Mouse (Mus musculus): Measurements from ENCODE around the gene Olfr59. TPM values are rescaled to one million over a fixed set of nuclear protein-coding genes. Genes with fewer than 3 reads are reported as not detected.

Gene Olfr59
- polyA plus RNA-seq (2015; fragmentation: Nextera tagmentation; extraction: Ambion mirVana), result not detected in 2 replicates

GRCm38 (mm10) chr11:74283436-74283835 lies at the start of gene Olfr59:
Gene Olfr59, plus strand, starts transcription at chr11:74283736.

GRCm38 (mm10) chr11:74259508-74259907 lies 24.0 kb upstream of the Olfr59 start, which contains the start of gene Olfr406:
Gene Olfr406, plus strand, starts transcription at chr11:74259808.

GRCm38 (mm10) chr11:74337931-74338330 lies 54.4 kb downstream of the Olfr59 start, which contains the start of gene Olfr410:
Gene Olfr410, minus strand, starts transcription at chr11:74338031.

Other genes starting within 250 kb of the Olfr59 start
- not detected in 2 replicates for gene Olfr139, start 227.2 kb upstream of the Olfr59 start, polyA plus RNA-seq (2015; fragmentation: Nextera tagmentation; extraction: Ambion mirVana)
- gene Olfr399, start 227.1 kb upstream of the Olfr59 start, polyA plus RNA-seq (2015; fragmentation: Nextera tagmentation; extraction: Ambion mirVana), result not detected in 2 replicates
- not detected in 2 replicates for gene Zfp616, start 213.8 kb upstream of the Olfr59 start, polyA plus RNA-seq (2015; fragmentation: Nextera tagmentation; extraction: Ambion mirVana)
- gene Olfr401, start 170.0 kb upstream of the Olfr59 start, polyA plus RNA-seq (2015; fragmentation: Nextera tagmentation; extraction: Ambion mirVana), result not detected in 2 replicates
- not detected in 2 replicates for gene Olfr402, start 130.2 kb upstream of the Olfr59 start, polyA plus RNA-seq (2015; fragmentation: Nextera tagmentation; extraction: Ambion mirVana)
- gene Olfr403, start 97.5 kb upstream of the Olfr59 start, polyA plus RNA-seq (2015; fragmentation: Nextera tagmentation; extraction: Ambion mirVana), result not detected in 2 replicates
- not detected in 2 replicates for gene Olfr43, start 72.4 kb upstream of the Olfr59 start, polyA plus RNA-seq (2015; fragmentation: Nextera tagmentation; extraction: Ambion mirVana)
- not detected in 2 replicates for gene Olfr406, start 23.9 kb upstream of the Olfr59 start, polyA plus RNA-seq (2015; fragmentation: Nextera tagmentation; extraction: Ambion mirVana)
- gene Olfr410, start 54.3 kb downstream of the Olfr59 start, polyA plus RNA-seq (2015; fragmentation: Nextera tagmentation; extraction: Ambion mirVana), result not detected in 2 replicates
- gene Olfr411, start 68.9 kb downstream of the Olfr59 start, polyA plus RNA-seq (2015; fragmentation: Nextera tagmentation; extraction: Ambion mirVana), result not detected in 2 replicates
- not detected in 2 replicates for gene Olfr412, start 78.3 kb downstream of the Olfr59 start, polyA plus RNA-seq (2015; fragmentation: Nextera tagmentation; extraction: Ambion mirVana)